Mouse (Mus musculus) bone marrow macrophage, adult 2 months (primary cell): Measurements from ENCODE around the gene Cldn7.

Experiments
- CTCF ChIP-seq: IDR thresholded peaks from 2 replicates; pipeline ENCODE4 v1.5.1; 2012; ENCODE audit warnings: low read depth, mild to moderate bottlenecking, low read length, moderate library complexity
- POLR2A ChIP-seq: IDR thresholded peaks from 2 replicates; pipeline ENCODE4 v1.6.1; 2012; ENCODE audit warnings: mild to moderate bottlenecking, low read depth, low read length, borderline replicate concordance

GRCm38 (mm10) chr11:69932254-69932653, 32.3 kb upstream of the Cldn7 start:
- TF ChIP-seq POLR2A = no peak
- no peak for TF ChIP-seq CTCF
